Comparison of ENCODE assay signal across 11 mouse cellular contexts in genomic region chr5:133937967-133938918, GRCm38 (mm10).
DNase-seq lines count a peak whose midpoint lies in the region; ATAC-seq and TF ChIP-seq lines count a peak whose summit lies in the region.
"Had no signal": no experiment of that assay in that cellular context is flagged by ENCODE, and none has a peak within 500 bp of the region (broad histone marks: within the 10 kb centered on the region; RNA-seq: fewer than 3 reads in every experiment).

No protein-coding gene starts in this region.

- no peaks in the 10 kb centered on the region for H3K36me3 ChIP-seq in hindbrain, embryonic 11.5 days (ENCODE audit: control insufficient read depth, insufficient read depth, low read length)
- no peaks in the 10 kb centered on the region for H3K36me3 ChIP-seq in hindbrain, embryonic 14.5 days (replicated peaks; ENCODE audit: control insufficient read depth, insufficient read depth)
- H3K36me3 ChIP-seq in embryonic facial prominence, embryonic 10.5 days (replicated peaks) = no peaks in the 10 kb centered on the region
- H3K36me3 ChIP-seq in hindbrain, embryonic 12.5 days = no peaks in the 10 kb centered on the region
- H3K36me3 ChIP-seq: liver, embryonic 15.5 days had no signal

- no peak overlapping the region for H3K4me3 ChIP-seq in hindbrain, embryonic 11.5 days (ENCODE audit: low read depth, low read length)
- no peak overlapping the region for H3K4me3 ChIP-seq in hindbrain, embryonic 14.5 days (replicated peaks; ENCODE audit: low read length)
- H3K4me3 ChIP-seq in embryonic facial prominence, embryonic 10.5 days = no peak overlapping the region
- no peak overlapping the region for H3K4me3 ChIP-seq in hindbrain, embryonic 12.5 days
- H3K4me3 ChIP-seq: liver, embryonic 15.5 days had no signal

- H3K27ac ChIP-seq in hindbrain, embryonic 11.5 days (ENCODE audit: low read depth, low read length) = 0 out of 2 replicates have a peak overlapping the region, but pooled peaks have one; percentile 62
- no peak overlapping the region for H3K27ac ChIP-seq in hindbrain, embryonic 14.5 days
- peak overlapping the region; percentile 51 for H3K27ac ChIP-seq in embryonic facial prominence, embryonic 10.5 days (replicated peaks)
- peak overlapping the region; percentile 45 for H3K27ac ChIP-seq in hindbrain, embryonic 12.5 days
- H3K27ac ChIP-seq: liver, embryonic 15.5 days had no signal

- no peak overlapping the region for H3K9ac ChIP-seq in hindbrain, embryonic 11.5 days (ENCODE audit: low read depth, low read length)
- H3K9ac ChIP-seq in hindbrain, embryonic 14.5 days = no peak overlapping the region
- H3K9ac ChIP-seq in hindbrain, embryonic 12.5 days = no peak overlapping the region
- H3K9ac ChIP-seq: liver, embryonic 15.5 days had no signal

- no peak overlapping the region for H3K4me2 ChIP-seq in hindbrain, embryonic 11.5 days (replicated peaks; ENCODE audit: low read depth, low read length)
- no peak overlapping the region for H3K4me2 ChIP-seq in hindbrain, embryonic 14.5 days (replicated peaks)
- no peak overlapping the region for H3K4me2 ChIP-seq in hindbrain, embryonic 12.5 days (replicated peaks)
- H3K4me2 ChIP-seq: liver, embryonic 15.5 days had no signal

- DNase-seq in hindbrain, embryonic 11.5 days (ENCODE audit: low spot score) = peak; percentile 25
- DNase-seq in hindbrain, embryonic 14.5 days (ENCODE audit: low spot score) = no peak
- peak; percentile 95 for DNase-seq in brain, embryonic 14.5 days (ENCODE audit: low read depth)
- no peak for DNase-seq in embryonic facial prominence, embryonic 10.5 days (ENCODE audit: low spot score)
- DNase-seq in urinary bladder, postnatal 4 days (ENCODE audit: low spot score in 2 of 2) = no peak
- no peak for DNase-seq in spleen, adult 12 weeks (ENCODE audit: low spot score)
- DNase-seq: adrenal gland, postnatal 25 days; kidney, adult 8-10 months; spleen, adult 18-20 months had no signal

- peak; percentile 47; the same call in 1 of the 2 replicates for ATAC-seq in hindbrain, embryonic 11.5 days (ENCODE audit: low FRiP score)
- ATAC-seq in hindbrain, embryonic 14.5 days (ENCODE audit: low FRiP score) = no peak
- peak; percentile 26; the same call in 1 of the 2 replicates for ATAC-seq in hindbrain, embryonic 12.5 days (ENCODE audit: low FRiP score)

- H3K27me3 ChIP-seq in hindbrain, embryonic 11.5 days (ENCODE audit: control insufficient read depth, insufficient read depth, low read length) = no peaks in the 10 kb centered on the region
- no peaks in the 10 kb centered on the region for H3K27me3 ChIP-seq in hindbrain, embryonic 14.5 days (ENCODE audit: control insufficient read depth, insufficient read depth, low read length)
- H3K27me3 ChIP-seq in embryonic facial prominence, embryonic 10.5 days (replicated peaks; ENCODE audit: low read depth, poor library complexity, severe bottlenecking) = 0 out of 2 replicates have a peak, but pooled peaks cover 6% of the 10 kb centered on the region
- H3K27me3 ChIP-seq in hindbrain, embryonic 12.5 days = no peaks in the 10 kb centered on the region
- H3K27me3 ChIP-seq: liver, embryonic 15.5 days had no signal

- no peak for TF ChIP-seq POLR2A in brain, embryonic 14.5 days (IDR thresholded peaks at IDR 0.05; ENCODE audit: borderline replicate concordance, extremely low read depth, insufficient read depth, insufficient read length, poor library complexity, severe bottlenecking)

- TF ChIP-seq CTCF in brain, embryonic 14.5 days (IDR thresholded peaks at IDR 0.05; ENCODE audit: borderline replicate concordance, extremely low read depth, insufficient read depth, insufficient read length) = no peak

- no peaks in the 10 kb centered on the region for H3K9me3 ChIP-seq in hindbrain, embryonic 11.5 days (ENCODE audit: control insufficient read depth, low read length)
- no peaks in the 10 kb centered on the region for H3K9me3 ChIP-seq in hindbrain, embryonic 14.5 days (ENCODE audit: control insufficient read depth, low read length)
- no peaks in the 10 kb centered on the region for H3K9me3 ChIP-seq in embryonic facial prominence, embryonic 10.5 days
- no peaks in the 10 kb centered on the region for H3K9me3 ChIP-seq in hindbrain, embryonic 12.5 days (replicated peaks)
- H3K9me3 ChIP-seq: liver, embryonic 15.5 days had no signal

- no peaks in the 10 kb centered on the region for H3K4me1 ChIP-seq in hindbrain, embryonic 11.5 days (replicated peaks; ENCODE audit: control insufficient read depth, insufficient read depth, low read length)
- H3K4me1 ChIP-seq in hindbrain, embryonic 14.5 days (replicated peaks; ENCODE audit: control insufficient read depth, insufficient read depth, low read length) = no peaks in the 10 kb centered on the region
- peaks cover 4% of the 10 kb centered on the region; the same call in 1 of the 2 replicates for H3K4me1 ChIP-seq in embryonic facial prominence, embryonic 10.5 days
- peaks cover 4% of the 10 kb centered on the region; the same call in 1 of the 2 replicates for H3K4me1 ChIP-seq in hindbrain, embryonic 12.5 days
- H3K4me1 ChIP-seq: liver, embryonic 15.5 days had no signal

- WGBS in hindbrain, embryonic 11.5 days = 64% methylated on average over 9 of the region's 9 CpGs
- WGBS in hindbrain, embryonic 14.5 days = 40% methylated on average over 9 of the region's 9 CpGs
- WGBS in embryonic facial prominence, embryonic 10.5 days = 74% methylated on average over 9 of the region's 9 CpGs
- WGBS in hindbrain, embryonic 12.5 days = 58% methylated on average over 9 of the region's 9 CpGs

Comparison
In these comparisons a context has a peak if more than half of its experiments do, and no peak if none do; other contexts are left out.
1. DNase-seq: peak in hindbrain, embryonic 11.5 days (single experiment) and brain, embryonic 14.5 days (single experiment); none in hindbrain, embryonic 14.5 days (single experiment), embryonic facial prominence, embryonic 10.5 days (single experiment), urinary bladder, postnatal 4 days (0 of 2) and spleen, adult 12 weeks (single experiment).